Mouse (Mus musculus): Measurements from ENCODE around the gene Fbxo2.

DNA sequence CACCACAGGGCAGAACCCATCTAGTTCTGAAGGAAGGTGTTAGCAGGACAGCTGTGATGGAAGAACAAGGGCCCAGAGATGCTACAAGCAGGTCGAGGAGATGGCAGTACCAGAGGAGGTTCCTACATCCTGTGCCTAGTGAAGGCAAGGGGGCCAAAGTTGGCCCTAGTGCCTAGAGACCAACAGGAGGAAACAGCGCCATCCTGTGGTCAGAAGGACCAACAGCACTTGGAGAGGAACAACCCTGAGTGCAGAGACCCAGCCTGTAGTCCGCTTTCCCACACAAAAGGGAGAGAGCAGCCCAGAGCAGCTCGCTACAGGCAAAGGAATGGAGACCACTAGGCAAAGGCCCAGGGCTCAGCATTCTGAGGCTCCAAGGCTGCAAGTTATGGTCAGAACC, 25.4 kb downstream of the Fbxo2 start:
- TF ChIP-seq CTCF (IDR thresholded peaks at IDR 0.05; ENCODE audit: low read depth, low read length) (peak; percentile 13; the same call in 1 of the 2 replicates), POLR2A (IDR thresholded peaks at IDR 0.05; ENCODE audit: extremely low read depth, insufficient read depth, low read length) (no peak)
